Mouse (Mus musculus): ENCODE measurements at regions not wholly inside any gene's neighbourhood (a gene's known extent, or its start where the extent isn't known, plus 50 kb on each side); places are given as distances from the start of the nearest gene placed in this dataset.
"Not testable (repeated sequence)": the region's sequence is repeated elsewhere in the genome, so short reads cannot be mapped to it uniquely, and the experiment has no call there.

GRCm38 (mm10) chr1:194505826-194506225 is 112.2 kb upstream of the Plxna2 start:
- Histone ChIP-seq H3K9me3 (replicated peaks) (no peaks in the 10 kb centered on the region), H3K27me3 (no peaks in the 10 kb centered on the region; the same call in 1 of the 2 replicates), H3K27ac (no peak overlapping the region), H3K36me3 (no peaks in the 10 kb centered on the region), H3K4me3 (no peak overlapping the region), H3K4me1 (replicated peaks) (no peaks in the 10 kb centered on the region), H3K9ac (no peak overlapping the region), H3K4me2 (no peak overlapping the region)
- no peak for ATAC-seq (replicated peaks; ENCODE audit: insufficient number of reproducible peaks, insufficient read depth, low FRiP score, low read depth)
- 49% methylated on average over 3 of the region's 3 CpGs for WGBS

GRCm38 (mm10) chr1:194504207-194504606 is 113.8 kb upstream of the Plxna2 start:
- H3K9ac ChIP-seq, result no peak overlapping the region
- H3K4me2 ChIP-seq, result no peak overlapping the region
- no peaks in the 10 kb centered on the region for H3K36me3 ChIP-seq
- H3K4me1 ChIP-seq (replicated peaks), result no peaks in the 10 kb centered on the region
- no peak for ATAC-seq (replicated peaks; ENCODE audit: insufficient number of reproducible peaks, insufficient read depth, low FRiP score, low read depth)
- no peaks in the 10 kb centered on the region; the same call in 1 of the 2 replicates for H3K27me3 ChIP-seq
- no peak overlapping the region for H3K4me3 ChIP-seq
- H3K27ac ChIP-seq, result no peak overlapping the region
- no peaks in the 10 kb centered on the region for H3K9me3 ChIP-seq (replicated peaks)

GRCm38 (mm10) chr1:194503517-194503916 is 114.5 kb upstream of the Plxna2 start:
- no peaks in the 10 kb centered on the region for H3K36me3 ChIP-seq
- ATAC-seq (replicated peaks; ENCODE audit: insufficient number of reproducible peaks, insufficient read depth, low FRiP score, low read depth), result no peak
- H3K4me1 ChIP-seq (replicated peaks), result no peaks in the 10 kb centered on the region
- H3K9ac ChIP-seq, result no peak overlapping the region
- H3K27ac ChIP-seq, result no peak overlapping the region
- no peaks in the 10 kb centered on the region for H3K9me3 ChIP-seq (replicated peaks)
- no peaks in the 10 kb centered on the region; the same call in 1 of the 2 replicates for H3K27me3 ChIP-seq
- H3K4me2 ChIP-seq, result no peak overlapping the region
- no peak overlapping the region for H3K4me3 ChIP-seq
- 69% methylated on average over 3 of the region's 3 CpGs for WGBS

- H3K9ac ChIP-seq, result no peak overlapping the region
- no peak for ATAC-seq (replicated peaks; ENCODE audit: insufficient number of reproducible peaks, insufficient read depth, low FRiP score, low read depth)
- H3K36me3 ChIP-seq, result no peaks in the 10 kb centered on the region
- no peaks in the 10 kb centered on the region for H3K27me3 ChIP-seq
- 63% methylated on average over 2 of the region's 2 CpGs for WGBS
- H3K4me1 ChIP-seq (replicated peaks), result no peaks in the 10 kb centered on the region
- H3K27ac ChIP-seq, result no peak overlapping the region
- H3K4me3 ChIP-seq, result no peak overlapping the region
- H3K9me3 ChIP-seq (replicated peaks), result no peaks in the 10 kb centered on the region
- no peak overlapping the region for H3K4me2 ChIP-seq
Measured at GRCm38 (mm10) chr1:194496424-194496823, 121.6 kb upstream of the Plxna2 start.

- Histone ChIP-seq H3K27ac (no peak overlapping the region), H3K9me3 (replicated peaks) (no peaks in the 10 kb centered on the region), H3K4me3 (no peak overlapping the region), H3K36me3 (no peaks in the 10 kb centered on the region), H3K4me1 (replicated peaks) (no peaks in the 10 kb centered on the region), H3K4me2 (no peak overlapping the region), H3K9ac (no peak overlapping the region), H3K27me3 (no peaks in the 10 kb centered on the region)
- no peak for ATAC-seq (replicated peaks; ENCODE audit: insufficient number of reproducible peaks, insufficient read depth, low FRiP score, low read depth)
Measured at GRCm38 (mm10) chr1:194491111-194491510, 126.9 kb upstream of the Plxna2 start.

GRCm38 (mm10) chr1:194488126-194488525 is 129.9 kb upstream of the Plxna2 start:
- Histone ChIP-seq H3K9ac (no peak overlapping the region), H3K27me3 (no peaks in the 10 kb centered on the region), H3K4me2 (no peak overlapping the region), H3K36me3 (no peaks in the 10 kb centered on the region), H3K4me1 (replicated peaks) (no peaks in the 10 kb centered on the region), H3K27ac (no peak overlapping the region), H3K4me3 (no peak overlapping the region), H3K9me3 (replicated peaks) (no peaks in the 10 kb centered on the region)
- no peak for ATAC-seq (replicated peaks; ENCODE audit: insufficient number of reproducible peaks, insufficient read depth, low FRiP score, low read depth)

GRCm38 (mm10) chr1:194482717-194483059 is 135.3 kb upstream of the Plxna2 start:
- no peak overlapping the region for H3K4me2 ChIP-seq
- ATAC-seq (replicated peaks; ENCODE audit: insufficient number of reproducible peaks, insufficient read depth, low FRiP score, low read depth), result no peak

GRCm38 (mm10) chr1:194482001-194482716 is 135.9 kb upstream of the Plxna2 start:
- peak; percentile 60; the same call in 1 of the 2 replicates for ATAC-seq (replicated peaks; ENCODE audit: insufficient number of reproducible peaks, insufficient read depth, low FRiP score, low read depth)
- WGBS, result 43% methylated on average over 6 of the region's 6 CpGs

More at GRCm38 (mm10) chr1:194482717-194483059, 135.3 kb upstream of the Plxna2 start:
- no peaks in the 10 kb centered on the region for H3K27me3 ChIP-seq
- no peak overlapping the region for H3K27ac ChIP-seq
- no peak overlapping the region for H3K9ac ChIP-seq
- no peaks in the 10 kb centered on the region for H3K36me3 ChIP-seq
- H3K4me3 ChIP-seq, result no peak overlapping the region
- H3K4me1 ChIP-seq (replicated peaks), result no peaks in the 10 kb centered on the region
- H3K9me3 ChIP-seq (replicated peaks), result no peaks in the 10 kb centered on the region

GRCm38 (mm10) chr1:194471281-194471680 is 146.7 kb upstream of the Plxna2 start:
- H3K27ac ChIP-seq; ATAC-seq (replicated peaks; ENCODE audit: insufficient number of reproducible peaks, insufficient read depth, low FRiP score, low read depth); H3K36me3 ChIP-seq; H3K4me1 ChIP-seq (replicated peaks); H3K4me3 ChIP-seq; H3K4me2 ChIP-seq; H3K27me3 ChIP-seq; H3K9ac ChIP-seq; H3K9me3 ChIP-seq (replicated peaks): not testable (repeated sequence)
- 92% methylated on average over 2 of the region's 2 CpGs for WGBS

More at GRCm38 (mm10) chr1:194482001-194482716, 135.9 kb upstream of the Plxna2 start:
- Histone ChIP-seq H3K36me3 (no peaks in the 10 kb centered on the region), H3K4me2 (no peak overlapping the region), H3K27me3 (no peaks in the 10 kb centered on the region), H3K9ac (no peak overlapping the region), H3K4me3 (no peak overlapping the region), H3K4me1 (replicated peaks) (no peaks in the 10 kb centered on the region), H3K9me3 (replicated peaks) (no peaks in the 10 kb centered on the region), H3K27ac (no peak overlapping the region)

- no peak overlapping the region for H3K9ac ChIP-seq
- H3K27ac ChIP-seq, result no peak overlapping the region
- no peaks in the 10 kb centered on the region for H3K9me3 ChIP-seq (replicated peaks)
- WGBS, result 59% methylated on average over 1 of the region's 1 CpGs
- H3K4me1 ChIP-seq (replicated peaks), result no peaks in the 10 kb centered on the region
- H3K4me3 ChIP-seq, result no peak overlapping the region
- no peaks in the 10 kb centered on the region for H3K36me3 ChIP-seq
- H3K4me2 ChIP-seq, result no peak overlapping the region
- H3K27me3 ChIP-seq, result no peaks in the 10 kb centered on the region
- no peak for ATAC-seq (replicated peaks; ENCODE audit: insufficient number of reproducible peaks, insufficient read depth, low FRiP score, low read depth)
Measured at GRCm38 (mm10) chr1:194452480-194452879, 165.5 kb upstream of the Plxna2 start.

GRCm38 (mm10) chr1:194443681-194444080 is 174.3 kb upstream of the Plxna2 start:
- Histone ChIP-seq H3K4me3 (no peak overlapping the region), H3K36me3 (no peaks in the 10 kb centered on the region), H3K27me3 (no peaks in the 10 kb centered on the region), H3K4me1 (replicated peaks) (no peaks in the 10 kb centered on the region), H3K4me2 (no peak overlapping the region), H3K9me3 (replicated peaks) (no peaks in the 10 kb centered on the region), H3K27ac (no peak overlapping the region), H3K9ac (no peak overlapping the region)
- 79% methylated on average over 1 of the region's 1 CpGs for WGBS
- no peak for ATAC-seq (replicated peaks; ENCODE audit: insufficient number of reproducible peaks, insufficient read depth, low FRiP score, low read depth)

GRCm38 (mm10) chr1:194437301-194437700 is 180.7 kb upstream of the Plxna2 start:
- H3K9ac ChIP-seq, result no peak overlapping the region
- no peak overlapping the region for H3K4me2 ChIP-seq
- H3K27ac ChIP-seq, result no peak overlapping the region
- no peak overlapping the region for H3K4me3 ChIP-seq
- no peaks in the 10 kb centered on the region for H3K36me3 ChIP-seq
- ATAC-seq (replicated peaks; ENCODE audit: insufficient number of reproducible peaks, insufficient read depth, low FRiP score, low read depth), result no peak
- H3K4me1 ChIP-seq (replicated peaks), result no peaks in the 10 kb centered on the region
- H3K9me3 ChIP-seq (replicated peaks), result no peaks in the 10 kb centered on the region
- H3K27me3 ChIP-seq, result no peaks in the 10 kb centered on the region
- WGBS, result 82% methylated on average over 5 of the region's 5 CpGs
